Mouse (Mus musculus): ENCODE measurements around the gene Nek5.

DNA sequence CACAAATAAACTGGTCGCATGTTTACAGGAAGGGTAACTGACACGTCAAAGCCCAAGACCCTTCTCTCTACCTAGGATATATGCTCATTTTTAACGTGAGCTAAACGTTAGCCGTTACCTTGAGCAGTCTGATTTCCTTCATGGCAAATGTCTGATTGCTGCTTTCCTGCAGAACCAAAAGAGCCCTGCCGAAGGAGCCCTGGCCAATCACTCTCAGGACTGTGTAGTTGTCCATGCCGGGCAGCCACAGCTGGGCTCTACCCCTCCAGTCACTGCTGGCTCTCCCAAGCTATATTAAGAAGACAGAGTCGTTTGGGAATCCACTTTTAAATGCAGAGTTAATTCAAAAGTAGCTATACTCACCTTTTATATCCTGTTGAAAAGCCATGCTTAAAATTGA, 37.4 kb upstream of the Nek5 start:
- TF ChIP-seq HCFC1 (IDR thresholded peaks at IDR 0.05; ENCODE audit: borderline replicate concordance, insufficient read depth, low read length) (no peak), ZC3H11A (IDR thresholded peaks at IDR 0.05; ENCODE audit: borderline replicate concordance, low read depth, low read length) (no peak), ZNF384 (IDR thresholded peaks at IDR 0.05; ENCODE audit: low read depth, low read length) (no peak), CHD2 (IDR thresholded peaks at IDR 0.05; ENCODE audit: low read depth, low read length) (no peak)
